Mouse (Mus musculus): ENCODE results near the gene Thegl. TPM values are rescaled to one million over a fixed set of nuclear protein-coding genes. Genes with fewer than 3 reads are reported as not detected.
"Not testable (repeated sequence)": the region's sequence is repeated elsewhere in the genome, so short reads cannot be mapped to it uniquely, and the experiment has no call there.

Gene Thegl
- total RNA-seq, 2 experiments from 2014 or later = 1.4 to 1.6 TPM

- no peak for DNase-seq (ENCODE audit: low spot score in 2 of 2)
- H3K27ac ChIP-seq = peak overlapping the region; percentile 54; the same call in 1 of the 2 replicates
- H3K4me3 ChIP-seq = no peak overlapping the region
- no peak for TF ChIP-seq CTCF (conservative IDR thresholded peaks at IDR 0.05)
Observed at GRCm38 (mm10) chr5:77089901-77090300, 74.1 kb downstream of the Thegl start.

- H3K4me3 ChIP-seq = no peak overlapping the region
- no peak for TF ChIP-seq CTCF (conservative IDR thresholded peaks at IDR 0.05)
- peak overlapping the region; percentile 54; the same call in 1 of the 2 replicates for H3K27ac ChIP-seq
- no peak for DNase-seq (ENCODE audit: low spot score in 2 of 2)
Observed at GRCm38 (mm10) chr5:77090521-77091096, 74.8 kb downstream of the Thegl start.

- Histone ChIP-seq H3K27ac (no peak overlapping the region), H3K4me3 (no peak overlapping the region; the same call in 1 of the 2 replicates)
- no peak for TF ChIP-seq CTCF (conservative IDR thresholded peaks at IDR 0.05)
- DNase-seq (ENCODE audit: low spot score in 2 of 2) = no peak
Observed at GRCm38 (mm10) chr5:77091923-77092322, 76.1 kb downstream of the Thegl start.

GRCm38 (mm10) chr5:77092531-77092930, 76.7 kb downstream of the Thegl start:
- Histone ChIP-seq H3K4me3 (peak overlapping the region; percentile 47), H3K27ac (peak overlapping the region; percentile 5; the same call in 1 of the 2 replicates)
- no peak for TF ChIP-seq CTCF (conservative IDR thresholded peaks at IDR 0.05)
- DNase-seq (ENCODE audit: low spot score in 2 of 2) = no peak

GRCm38 (mm10) chr5:77093961-77094360, 78.1 kb downstream of the Thegl start:
- no peak for TF ChIP-seq CTCF (conservative IDR thresholded peaks at IDR 0.05)

GRCm38 (mm10) chr5:77094510-77095491, 79.0 kb downstream of the Thegl start:
- H3K27ac ChIP-seq = peak overlapping the region; percentile 82
- peak; percentile 50 to 62 for DNase-seq (ENCODE audit: low spot score in 2 of 2)
- H3K4me3 ChIP-seq = peak overlapping the region; percentile 77
- no peak for TF ChIP-seq CTCF (conservative IDR thresholded peaks at IDR 0.05)

More at GRCm38 (mm10) chr5:77093961-77094360, 78.1 kb downstream of the Thegl start:
- Histone ChIP-seq H3K27ac (peak overlapping the region; percentile 2; the same call in 1 of the 2 replicates), H3K4me3 (peak overlapping the region; percentile 77)
- DNase-seq (ENCODE audit: low spot score in 2 of 2) = no peak

GRCm38 (mm10) chr5:77096194-77096593, 80.4 kb downstream of the Thegl start:
- DNase-seq (ENCODE audit: low spot score in 2 of 2); H3K27ac ChIP-seq; H3K4me3 ChIP-seq: not testable (repeated sequence)

- Histone ChIP-seq H3K4me3 (no peak overlapping the region), H3K27ac (no peak overlapping the region)
- no peak for DNase-seq (ENCODE audit: low spot score in 2 of 2)
- no peak for TF ChIP-seq CTCF (conservative IDR thresholded peaks at IDR 0.05)
Observed at GRCm38 (mm10) chr5:77097686-77098085, 81.9 kb downstream of the Thegl start.

- DNase-seq (ENCODE audit: low spot score in 2 of 2) = no peak
- Histone ChIP-seq H3K4me3 (no peak overlapping the region), H3K27ac (no peak overlapping the region)
- no peak for TF ChIP-seq CTCF (conservative IDR thresholded peaks at IDR 0.05)
Observed at GRCm38 (mm10) chr5:77098874-77099273, 83.1 kb downstream of the Thegl start.

GRCm38 (mm10) chr5:77099317-77099996, 83.6 kb downstream of the Thegl start:
- no peak for TF ChIP-seq CTCF (conservative IDR thresholded peaks at IDR 0.05)
- no peak for DNase-seq (ENCODE audit: low spot score in 2 of 2)
- H3K4me3 ChIP-seq = no peak overlapping the region

GRCm38 (mm10) chr5:77099997-77100380, 84.2 kb downstream of the Thegl start:
- Histone ChIP-seq H3K27ac (no peak overlapping the region), H3K4me3 (no peak overlapping the region)
- no peak for DNase-seq (ENCODE audit: low spot score in 2 of 2)
- TF ChIP-seq CTCF (conservative IDR thresholded peaks at IDR 0.05) = no peak

More at GRCm38 (mm10) chr5:77099317-77099996, 83.6 kb downstream of the Thegl start:
- no peak overlapping the region for H3K27ac ChIP-seq

GRCm38 (mm10) chr5:77100691-77101090, 84.9 kb downstream of the Thegl start:
- Histone ChIP-seq H3K4me3 (no peak overlapping the region), H3K27ac (no peak overlapping the region)
- no peak for TF ChIP-seq CTCF (conservative IDR thresholded peaks at IDR 0.05)
- DNase-seq (ENCODE audit: low spot score in 2 of 2) = no peak

Data from layer of hippocampus, adult 2 months (tissue).